Mouse (Mus musculus) embryo, embryonic 11 days (tissue): ENCODE results near the gene Rhbdl2.

Experiments used
- DNase-seq: peaks from one replicate; pipeline ENCODE4 v3.0.0-alpha.2; 2015

Gene Rhbdl2

GRCm38 (mm10) chr4:123787191-123787985 is at the start of gene Rhbdl2:
Rhbdl2 (plus strand) TSS chr4:123787874.
- peak; percentile 47 for DNase-seq

GRCm38 (mm10) chr4:123738708-123739107 is 49.0 kb upstream of the Rhbdl2 start:
- DNase-seq, result no peak

GRCm38 (mm10) chr4:123742891-123743290 is 44.8 kb upstream of the Rhbdl2 start:
- DNase-seq, result no peak

GRCm38 (mm10) chr4:123745221-123745775 is 42.4 kb upstream of the Rhbdl2 start:
- DNase-seq, result no peak

GRCm38 (mm10) chr4:123748726-123749415 is 38.8 kb upstream of the Rhbdl2 start:
- no peak for DNase-seq

GRCm38 (mm10) chr4:123749484-123750130 is 38.1 kb upstream of the Rhbdl2 start:
- peak; percentile 49 for DNase-seq

- peak; percentile 97 for DNase-seq
Observed at GRCm38 (mm10) chr4:123750152-123750651, 37.5 kb upstream of the Rhbdl2 start, which contains the start of gene Akirin1. Akirin1 (minus strand) TSS chr4:123750345.

GRCm38 (mm10) chr4:123750707-123751312 is 36.9 kb upstream of the Rhbdl2 start:
- peak; percentile 9 for DNase-seq

GRCm38 (mm10) chr4:123758306-123758705 is 29.4 kb upstream of the Rhbdl2 start:
- DNase-seq, result peak; percentile 46

- DNase-seq, result no peak
Observed at GRCm38 (mm10) chr4:123765071-123765470, 22.6 kb upstream of the Rhbdl2 start.

- DNase-seq, result no peak
Observed at GRCm38 (mm10) chr4:123767807-123768206, 19.9 kb upstream of the Rhbdl2 start.

- no peak for DNase-seq
Observed at GRCm38 (mm10) chr4:123768234-123768633, 19.4 kb upstream of the Rhbdl2 start.

- DNase-seq, result no peak
Observed at GRCm38 (mm10) chr4:123792666-123793065, 5.0 kb downstream of the Rhbdl2 start.

- DNase-seq, result no peak
Observed at GRCm38 (mm10) chr4:123793136-123793535, 5.5 kb downstream of the Rhbdl2 start.

- no peak for DNase-seq
Observed at GRCm38 (mm10) chr4:123795057-123795456, 7.4 kb downstream of the Rhbdl2 start.

- DNase-seq, result no peak
Observed at GRCm38 (mm10) chr4:123797403-123797802, 9.7 kb downstream of the Rhbdl2 start.

- DNase-seq, result peak; percentile 62
Observed at GRCm38 (mm10) chr4:123797856-123798255, 10.2 kb downstream of the Rhbdl2 start.

- DNase-seq, result no peak
Observed at GRCm38 (mm10) chr4:123803642-123804041, 16.0 kb downstream of the Rhbdl2 start.

GRCm38 (mm10) chr4:123808304-123808703 is 20.6 kb downstream of the Rhbdl2 start:
- no peak for DNase-seq

- DNase-seq, result no peak
Observed at GRCm38 (mm10) chr4:123810475-123811295, 23.0 kb downstream of the Rhbdl2 start.

GRCm38 (mm10) chr4:123812525-123812924 is 24.9 kb downstream of the Rhbdl2 start:
- no peak for DNase-seq
